Mouse (Mus musculus): Measurements from ENCODE around the gene Abcd1.
"Not testable (repeated sequence)": the region's sequence is repeated elsewhere in the genome, so short reads cannot be mapped to it uniquely, and the experiment has no call there.

Abcd1 gene

GRCm38 (mm10) chrX:73716109-73716661 is at the start of gene Abcd1, which contains the start of gene Bcap31:
TSS of gene Abcd1 (plus strand) at chrX:73716597.
TSS of gene Bcap31 (minus strand) at chrX:73716175.
- DNase-seq, result peak; percentile 97

DNA sequence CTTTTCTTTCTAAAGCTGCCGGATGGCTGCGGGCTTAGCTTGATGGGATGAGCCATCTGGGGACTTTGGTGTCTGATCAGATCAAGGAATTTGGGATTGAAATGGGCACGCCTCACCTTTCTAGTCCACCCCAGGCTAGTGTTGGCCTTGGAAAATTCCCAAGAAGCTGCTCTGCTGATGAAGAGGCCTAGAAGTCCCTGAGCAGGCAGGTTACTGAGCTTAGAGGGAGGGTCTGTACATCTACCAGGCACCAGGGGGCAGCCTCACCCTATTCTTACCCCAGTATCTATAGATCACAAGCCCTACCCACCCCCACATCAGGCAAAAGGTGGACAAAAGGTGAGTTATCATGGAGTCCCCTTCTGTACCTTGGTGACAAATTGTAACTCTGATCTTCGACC is 44.4 kb upstream of the Abcd1 start:
- DNase-seq, result peak; percentile 78

DNA sequence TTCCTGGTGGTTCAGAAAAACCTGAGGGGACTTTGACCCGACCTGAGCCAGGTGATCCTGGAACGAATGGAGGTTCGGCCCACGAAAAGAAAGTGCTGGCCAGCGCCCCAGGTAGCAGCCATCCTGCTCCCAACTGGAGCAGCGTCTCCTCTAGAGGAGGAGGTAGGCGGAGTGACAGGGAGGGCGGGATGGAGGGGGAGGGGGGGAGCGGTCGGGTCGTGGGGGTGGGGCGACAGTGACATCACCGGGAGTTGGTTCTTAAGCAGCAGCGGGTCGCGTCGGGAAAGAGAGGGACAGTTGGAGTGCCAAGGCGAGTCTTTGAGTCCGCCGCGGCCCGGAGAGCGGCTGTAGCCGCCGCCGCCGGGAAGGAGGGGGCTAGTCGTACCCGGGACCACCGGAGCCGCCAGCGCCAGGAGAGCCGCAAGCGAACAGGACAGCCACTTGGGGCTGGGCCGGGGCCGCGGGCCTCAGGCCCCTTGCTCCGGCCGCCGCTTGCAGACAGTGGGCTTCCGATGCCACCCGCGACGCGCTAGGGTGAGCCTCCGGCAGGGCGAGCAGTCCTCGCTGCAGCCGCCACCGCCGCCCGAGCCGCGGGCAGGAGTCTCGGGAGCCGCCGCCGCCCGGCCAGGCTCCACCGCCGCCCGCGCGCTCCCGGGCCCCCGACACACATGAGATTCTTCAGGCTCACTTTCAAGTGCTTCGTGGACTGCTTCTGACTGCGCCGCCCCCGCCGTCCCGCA is 43.3 kb upstream of the Abcd1 start, which contains the start of gene Slc6a8:
TSS of gene Slc6a8 (plus strand) at position 272 of the 740 bp plus-strand sequence.
- DNase-seq, result peak; percentile 87

DNA sequence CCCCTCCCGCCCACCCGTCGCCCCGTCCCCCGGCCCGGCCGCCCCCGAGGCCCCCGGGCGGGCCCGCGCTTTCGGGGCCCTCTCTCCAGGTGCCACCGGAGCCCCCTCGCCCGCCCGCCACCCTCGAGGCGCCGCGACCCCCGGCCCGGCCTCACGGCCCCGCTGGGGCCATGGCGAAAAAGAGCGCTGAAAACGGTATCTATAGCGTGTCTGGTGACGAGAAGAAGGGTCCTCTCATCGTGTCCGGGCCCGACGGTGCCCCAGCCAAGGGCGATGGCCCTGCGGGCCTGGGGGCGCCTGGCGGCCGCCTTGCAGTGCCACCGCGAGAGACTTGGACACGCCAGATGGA is 42.8 kb upstream of the Abcd1 start:
- no peak for DNase-seq

- peak; percentile 72 for DNase-seq
These were observed 42.3 kb upstream of the Abcd1 start for GRCm38 (mm10) chrX:73673968-73674661.

- DNase-seq, result no peak
These were observed 41.2 kb upstream of the Abcd1 start for GRCm38 (mm10) chrX:73675231-73675630.

DNA sequence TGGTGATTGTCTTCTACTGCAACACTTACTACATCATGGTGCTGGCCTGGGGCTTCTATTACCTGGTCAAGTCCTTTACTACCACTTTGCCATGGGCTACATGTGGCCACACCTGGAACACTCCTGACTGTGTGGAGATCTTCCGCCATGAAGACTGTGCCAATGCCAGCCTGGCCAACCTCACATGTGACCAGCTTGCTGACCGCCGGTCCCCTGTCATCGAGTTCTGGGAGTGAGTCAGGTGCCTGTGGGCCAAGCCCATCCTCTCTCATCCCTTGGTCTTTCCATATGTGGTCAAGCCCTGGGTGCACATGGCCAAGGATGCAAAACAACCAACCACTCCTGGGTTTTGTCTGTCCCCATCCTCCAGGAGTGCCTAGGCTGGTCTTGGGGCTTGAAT is 39.7 kb upstream of the Abcd1 start:
- DNase-seq, result no peak

GRCm38 (mm10) chrX:73684156-73684555 is 32.2 kb upstream of the Abcd1 start:
- DNase-seq, result no peak

GRCm38 (mm10) chrX:73684978-73685377 is 31.4 kb upstream of the Abcd1 start:
- no peak for DNase-seq

DNA sequence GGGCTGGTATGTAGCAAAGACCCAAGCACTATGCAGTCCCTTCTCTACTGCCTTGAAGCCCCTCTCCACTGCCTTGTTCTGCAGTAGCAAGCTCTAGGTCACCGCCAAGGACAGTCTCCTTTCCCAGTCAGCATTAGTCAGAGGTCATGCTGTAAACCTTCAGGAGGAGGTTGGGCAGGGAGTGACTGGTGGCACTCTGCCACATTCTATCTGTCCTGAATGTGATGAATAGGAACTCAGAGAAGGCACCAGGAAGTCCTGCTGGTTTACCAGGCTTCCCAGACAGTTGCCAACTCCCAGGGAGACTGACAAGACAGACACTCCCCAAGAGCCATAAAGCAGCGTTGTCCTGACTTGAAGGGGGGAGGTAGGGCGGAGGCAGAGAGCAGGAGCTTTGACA is 30.8 kb upstream of the Abcd1 start:
- no peak for DNase-seq

GRCm38 (mm10) chrX:73690917-73691629 is 25.3 kb upstream of the Abcd1 start:
- peak; percentile 56 for DNase-seq

GRCm38 (mm10) chrX:73700472-73700871 is 15.9 kb upstream of the Abcd1 start:
- peak; percentile 6 for DNase-seq

- peak; percentile 42 for DNase-seq
These were observed 805 bp upstream of the Abcd1 start for GRCm38 (mm10) chrX:73715476-73716108.

GRCm38 (mm10) chrX:73716709-73717545 is 530 bp downstream of the Abcd1 start:
- no peak for DNase-seq

DNA sequence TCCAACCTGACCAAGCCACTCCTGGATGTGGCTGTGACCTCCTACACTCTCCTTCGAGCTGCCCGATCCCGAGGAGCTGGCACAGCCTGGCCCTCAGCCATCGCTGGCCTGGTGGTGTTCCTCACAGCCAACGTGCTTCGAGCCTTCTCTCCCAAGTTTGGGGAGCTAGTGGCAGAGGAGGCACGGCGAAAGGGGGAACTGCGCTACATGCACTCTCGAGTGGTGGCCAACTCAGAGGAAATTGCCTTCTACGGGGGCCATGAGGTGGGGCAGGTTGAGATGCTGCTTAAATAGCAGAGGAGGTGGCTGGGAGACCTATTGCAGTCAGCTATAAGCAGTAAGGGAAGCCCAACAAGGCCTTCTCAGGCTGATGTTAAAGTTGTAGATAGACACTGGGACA is 1.3 kb downstream of the Abcd1 start:
- DNase-seq, result no peak

DNA sequence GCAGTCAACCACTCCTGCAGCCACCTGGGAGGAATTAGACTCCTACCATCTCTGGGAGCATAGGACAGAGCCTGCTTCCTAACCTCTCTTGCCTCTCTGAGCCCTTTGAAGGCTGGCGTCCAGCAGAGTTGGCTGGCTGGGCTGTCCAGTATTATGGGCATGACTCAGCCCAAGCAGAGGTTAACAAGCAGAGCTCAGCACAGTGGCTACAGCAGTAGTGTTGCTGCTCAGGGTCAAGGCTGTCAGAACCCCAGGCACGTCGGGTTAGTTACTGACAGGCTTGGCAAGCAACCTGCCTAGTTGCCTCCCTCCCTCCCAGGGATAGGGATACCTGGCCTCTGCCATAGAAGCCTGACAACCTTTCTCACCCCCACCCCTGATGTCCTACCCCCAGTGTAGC is 1.9 kb downstream of the Abcd1 start:
- no peak for DNase-seq

DNA sequence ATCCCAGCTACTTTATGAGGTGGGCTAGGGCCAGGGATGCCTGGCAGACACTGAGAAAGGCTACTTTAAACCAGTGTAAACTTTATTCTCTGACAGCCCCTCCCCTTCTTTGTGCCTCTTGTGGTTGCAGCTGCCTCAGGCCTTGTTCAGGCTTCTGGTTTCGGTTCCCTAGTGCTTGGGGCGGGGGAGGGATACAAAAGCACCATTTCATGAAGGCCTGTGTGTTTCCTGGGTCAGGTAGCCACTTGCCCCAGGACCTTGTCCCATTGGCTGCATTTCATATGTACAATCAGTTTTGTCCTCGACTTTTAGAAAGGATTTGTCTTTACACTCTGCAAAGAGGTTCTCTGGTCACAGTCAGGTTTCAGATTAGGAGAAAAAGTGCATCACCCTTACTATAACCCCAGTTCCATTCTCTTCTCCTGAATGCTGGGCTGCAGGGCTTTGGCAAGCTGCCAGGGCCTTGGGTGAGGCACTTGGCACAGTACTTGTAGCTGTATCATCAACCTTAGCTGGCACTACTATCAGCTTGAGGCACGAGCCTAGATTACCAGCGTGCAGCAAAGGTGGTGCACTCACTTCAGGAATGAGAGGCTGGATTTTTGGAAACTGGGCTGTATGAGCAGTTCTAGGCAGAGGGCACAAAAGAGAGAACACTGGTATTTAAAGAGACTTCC is 2.4 kb downstream of the Abcd1 start:
- DNase-seq, result peak; percentile 24

GRCm38 (mm10) chrX:73730908-73731307 is 14.5 kb downstream of the Abcd1 start:
- no peak for DNase-seq

DNA sequence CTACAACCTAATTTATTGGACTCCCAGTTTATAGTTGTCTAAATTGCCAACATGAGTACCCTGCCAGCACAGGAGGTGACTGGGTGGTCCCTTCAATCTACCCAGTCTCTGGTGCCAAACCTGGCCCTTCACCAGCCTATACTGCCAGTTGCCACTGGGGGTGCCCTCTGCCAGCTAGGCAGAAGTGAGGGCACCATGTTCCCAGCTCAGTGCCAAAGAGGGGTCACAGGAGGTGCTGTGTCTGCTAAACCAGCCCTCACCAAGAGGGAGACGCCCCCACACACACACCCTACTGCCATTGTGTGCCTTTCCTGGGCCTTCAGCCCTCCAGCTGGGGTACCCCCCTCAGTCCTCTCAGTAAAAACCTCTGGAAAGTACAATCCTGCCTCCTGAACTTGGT is 21.8 kb downstream of the Abcd1 start:
- DNase-seq, result no peak

- DNase-seq, result no peak
These were observed 22.8 kb downstream of the Abcd1 start for GRCm38 (mm10) chrX:73739151-73739550.

GRCm38 (mm10) chrX:73739841-73740240 is 23.4 kb downstream of the Abcd1 start:
- DNase-seq, result not testable (repeated sequence)
